Mouse (Mus musculus): ENCODE data around the gene Peak1. TPM values are rescaled to one million over a fixed set of nuclear protein-coding genes. Genes with fewer than 3 reads are reported as not detected.

Peak1 gene
- polyA plus RNA-seq (2017; shearing (Covaris generic)): 25.9 TPM

DNA sequence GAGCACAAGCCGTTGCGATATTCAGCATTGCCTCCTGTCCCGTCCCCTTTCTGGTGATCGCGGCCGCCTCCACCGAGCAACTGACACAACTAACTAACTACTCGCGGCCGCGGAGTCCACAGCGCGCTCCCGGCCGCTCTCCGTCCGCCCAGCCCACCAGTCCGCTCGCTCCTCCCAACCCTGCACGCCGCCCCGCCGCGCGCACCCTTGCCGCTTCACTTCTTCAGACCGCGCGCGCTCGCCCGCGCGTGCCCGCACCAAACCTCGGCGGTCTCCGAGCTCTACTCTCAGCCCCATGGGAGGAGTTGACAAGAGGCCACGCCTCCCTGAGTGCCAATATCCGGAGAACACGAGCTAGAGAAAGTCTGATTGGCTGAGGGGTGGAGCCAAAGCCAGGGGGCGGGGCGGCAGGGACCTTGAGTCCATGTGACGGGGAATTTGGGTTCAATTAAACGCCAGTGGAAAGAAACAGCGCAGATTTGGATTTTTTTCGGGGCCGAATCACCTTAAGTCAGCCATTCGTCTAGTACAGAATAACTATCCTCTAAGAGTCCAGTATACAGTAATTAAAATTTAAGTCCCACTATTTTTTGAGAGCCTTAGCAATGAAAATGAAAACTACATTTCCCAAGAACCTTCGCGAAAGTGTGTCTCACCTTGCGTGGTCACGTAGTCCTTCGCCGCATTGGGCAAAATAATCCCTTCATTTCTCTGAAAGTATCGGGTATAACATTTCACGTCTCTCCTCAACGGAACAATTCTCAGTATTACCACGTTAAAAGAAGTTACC, at the start of gene Peak1, which contains the start of gene Hmg20a:
Gene Peak1 (minus strand): TSS at position 120 of the 790 bp plus-strand sequence.
Gene Hmg20a (plus strand): TSS at position 662 of the 790 bp plus-strand sequence.

DNA sequence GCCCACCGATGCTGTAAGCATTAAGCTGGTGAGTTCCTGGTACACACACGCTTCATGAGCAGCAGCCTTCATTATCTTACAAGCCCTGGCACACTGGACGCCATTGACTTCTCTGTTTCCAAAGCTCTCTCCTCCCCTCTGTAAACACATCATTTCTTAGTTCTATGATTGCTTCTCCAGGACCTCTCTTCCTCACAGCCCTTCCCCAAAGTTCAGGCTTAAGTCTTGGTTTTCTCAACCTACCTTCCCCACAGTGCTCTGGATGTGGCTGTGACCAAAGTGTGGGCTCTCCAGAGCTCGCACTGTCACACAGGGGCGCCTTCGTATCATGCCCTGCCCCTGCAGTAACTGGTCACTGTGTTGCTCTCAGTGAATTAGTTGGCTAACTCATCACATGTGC, 252.5 kb downstream of the Peak1 start, which contains the start of gene Tspan3:
Gene Tspan3 (minus strand): TSS at position 101 of the 400 bp plus-strand sequence.

Other genes with a start within 250 kb of the Peak1 start
- gene Hmg20a, start 542 bp upstream of the Peak1 start, polyA plus RNA-seq (2017; shearing (Covaris generic)): 49.3 TPM